Mouse (Mus musculus): ENCODE results near the gene Usp2. TPM values are rescaled to one million over a fixed set of nuclear protein-coding genes. Genes with fewer than 3 reads are reported as not detected.

The Usp2 gene
- polyA plus RNA-seq, 1 experiment from 2014 or later, result 7.3 TPM

DNA sequence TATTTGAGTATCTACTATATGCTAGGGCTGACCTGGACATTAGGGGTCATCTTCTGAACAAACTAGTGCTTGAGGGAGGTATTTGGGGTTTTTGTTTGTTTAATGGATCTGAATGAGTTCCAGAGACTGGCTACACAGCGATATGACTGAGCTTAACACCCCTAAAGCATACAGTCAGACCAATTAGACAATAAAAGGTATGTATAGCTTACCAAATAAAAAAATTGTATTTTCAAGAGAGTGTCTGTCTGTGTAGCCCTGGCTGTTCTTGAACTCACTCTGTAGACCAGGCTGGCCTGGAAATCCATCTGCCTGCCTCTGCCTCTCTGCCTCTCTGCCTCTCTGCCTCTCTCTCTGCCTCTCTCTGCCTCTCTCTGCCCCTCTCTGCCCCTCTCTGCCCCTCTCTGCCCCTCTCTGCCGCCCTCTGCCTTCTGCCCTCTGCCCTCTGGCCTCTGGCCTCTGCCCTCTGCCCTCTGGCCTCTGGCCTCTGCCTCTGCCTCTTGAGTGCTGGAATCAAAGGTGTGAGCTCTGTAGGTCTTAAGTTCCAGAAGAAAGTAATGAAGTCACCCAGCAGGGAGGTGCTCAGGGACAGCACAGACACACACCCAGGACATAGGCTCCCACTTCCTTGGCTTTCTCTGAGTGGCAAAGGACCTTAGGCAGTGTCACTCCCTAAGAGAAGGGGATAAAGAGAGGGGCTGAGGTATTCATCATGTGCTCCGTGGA lies 21.5 kb upstream of the Usp2 start:
- Histone ChIP-seq H3K4me1 (ENCODE audit: control insufficient read depth, insufficient read depth, low read length) (peaks cover 8% of the 10 kb centered on the region), H3K27ac (ENCODE audit: low read depth, low read length) (no peak overlapping the region), H3K4me3 (ENCODE audit: low read depth, low read length) (no peak overlapping the region), H3K9me3 (ENCODE audit: control insufficient read depth, low read length) (no peaks in the 10 kb centered on the region), H3K9ac (ENCODE audit: low read length) (no peak overlapping the region), H3K27me3 (ENCODE audit: control insufficient read depth, insufficient read depth, low read length) (peaks cover 28% of the 10 kb centered on the region), H3K36me3 (ENCODE audit: control insufficient read depth, insufficient read depth, low read length) (no peaks in the 10 kb centered on the region), H3K4me2 (no peak overlapping the region)
- 59% methylated on average over 3 of the region's 3 CpGs for WGBS
- ATAC-seq (ENCODE audit: low FRiP score) (no peak), DNase-seq (ENCODE audit: low spot score, missing footprints) (no peak)

DNA sequence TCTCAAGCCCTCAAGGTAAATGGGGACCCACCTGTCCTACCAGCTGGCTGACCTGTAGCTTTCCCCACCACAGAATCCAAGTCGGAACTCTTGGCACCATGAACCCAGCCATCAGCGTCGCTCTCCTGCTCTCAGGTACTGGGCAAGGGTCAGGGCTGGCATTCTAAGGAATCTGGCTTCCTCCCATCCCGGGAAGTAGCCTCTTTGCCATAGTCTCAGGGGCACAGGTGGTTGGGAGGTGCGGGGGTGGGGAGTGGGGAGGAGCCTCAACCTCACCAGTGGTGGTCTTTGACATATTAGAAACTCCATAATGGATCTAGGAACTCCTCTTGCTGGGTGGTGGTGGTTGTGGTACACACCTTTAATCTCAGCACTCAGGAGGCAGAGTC lies 20.9 kb upstream of the Usp2 start:
- peaks cover 8% of the 10 kb centered on the region for H3K4me1 ChIP-seq (ENCODE audit: control insufficient read depth, insufficient read depth, low read length)
- H3K36me3 ChIP-seq (ENCODE audit: control insufficient read depth, insufficient read depth, low read length), result no peaks in the 10 kb centered on the region
- H3K27me3 ChIP-seq (ENCODE audit: control insufficient read depth, insufficient read depth, low read length), result peaks cover 28% of the 10 kb centered on the region
- no peak for DNase-seq (ENCODE audit: low spot score, missing footprints)
- H3K9me3 ChIP-seq (ENCODE audit: control insufficient read depth, low read length), result no peaks in the 10 kb centered on the region
- H3K27ac ChIP-seq (ENCODE audit: low read depth, low read length), result no peak overlapping the region
- H3K9ac ChIP-seq (ENCODE audit: low read length), result no peak overlapping the region
- H3K4me2 ChIP-seq, result no peak overlapping the region
- no peak overlapping the region for H3K4me3 ChIP-seq (ENCODE audit: low read depth, low read length)
- no peak for ATAC-seq (ENCODE audit: low FRiP score)
- WGBS, result 90% methylated on average over 5 of the region's 5 CpGs

DNA sequence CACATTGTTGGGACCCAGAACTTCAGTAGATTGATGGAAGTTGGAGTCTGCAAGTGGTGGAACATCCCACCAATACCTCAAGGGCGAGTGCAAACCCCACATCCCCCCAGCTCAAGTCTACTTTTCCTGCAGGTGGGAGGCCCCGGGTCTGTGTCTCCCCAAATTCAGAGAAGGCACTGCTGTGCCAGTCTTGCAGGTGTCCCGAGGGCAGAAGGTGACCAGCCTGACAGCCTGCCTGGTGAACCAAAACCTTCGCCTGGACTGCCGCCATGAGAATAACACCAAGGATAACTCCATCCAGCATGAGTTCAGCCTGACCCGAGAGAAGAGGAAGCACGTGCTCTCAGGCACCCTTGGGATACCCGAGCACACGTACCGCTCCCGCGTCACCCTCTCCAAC lies 20.4 kb upstream of the Usp2 start:
- ATAC-seq (ENCODE audit: low FRiP score) (no peak), DNase-seq (ENCODE audit: low spot score, missing footprints) (no peak)
- Histone ChIP-seq H3K4me1 (ENCODE audit: control insufficient read depth, insufficient read depth, low read length) (peaks cover 8% of the 10 kb centered on the region), H3K36me3 (ENCODE audit: control insufficient read depth, insufficient read depth, low read length) (no peaks in the 10 kb centered on the region), H3K4me2 (no peak overlapping the region), H3K9ac (ENCODE audit: low read length) (no peak overlapping the region), H3K27me3 (ENCODE audit: control insufficient read depth, insufficient read depth, low read length) (peaks cover 28% of the 10 kb centered on the region), H3K9me3 (ENCODE audit: control insufficient read depth, low read length) (no peaks in the 10 kb centered on the region), H3K4me3 (ENCODE audit: low read depth, low read length) (no peak overlapping the region), H3K27ac (ENCODE audit: low read depth, low read length) (no peak overlapping the region)
- WGBS, result 90% methylated on average over 12 of the region's 12 CpGs

DNA sequence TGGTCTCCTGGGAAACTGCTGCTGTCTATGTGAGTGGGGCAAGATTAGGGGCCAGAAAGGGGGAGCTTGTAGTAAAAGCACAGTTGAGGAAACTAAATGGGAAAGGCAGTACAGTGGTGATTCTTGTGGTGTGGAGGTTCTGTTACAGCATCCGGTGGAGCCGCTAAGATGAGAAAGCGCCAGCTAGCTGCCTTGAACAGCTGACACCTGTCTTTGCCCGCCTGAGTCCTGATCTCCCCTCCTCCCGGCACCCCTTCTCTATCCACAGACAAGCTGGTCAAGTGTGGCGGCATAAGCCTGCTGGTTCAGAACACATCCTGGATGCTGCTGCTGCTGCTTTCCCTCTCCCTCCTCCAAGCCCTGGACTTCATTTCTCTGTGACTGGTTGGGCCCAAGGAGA lies 19.8 kb upstream of the Usp2 start:
- WGBS, result 68% methylated on average over 6 of the region's 6 CpGs
- H3K27me3 ChIP-seq (ENCODE audit: control insufficient read depth, insufficient read depth, low read length), result peaks cover 27% of the 10 kb centered on the region
- DNase-seq (ENCODE audit: low spot score, missing footprints), result no peak

DNA sequence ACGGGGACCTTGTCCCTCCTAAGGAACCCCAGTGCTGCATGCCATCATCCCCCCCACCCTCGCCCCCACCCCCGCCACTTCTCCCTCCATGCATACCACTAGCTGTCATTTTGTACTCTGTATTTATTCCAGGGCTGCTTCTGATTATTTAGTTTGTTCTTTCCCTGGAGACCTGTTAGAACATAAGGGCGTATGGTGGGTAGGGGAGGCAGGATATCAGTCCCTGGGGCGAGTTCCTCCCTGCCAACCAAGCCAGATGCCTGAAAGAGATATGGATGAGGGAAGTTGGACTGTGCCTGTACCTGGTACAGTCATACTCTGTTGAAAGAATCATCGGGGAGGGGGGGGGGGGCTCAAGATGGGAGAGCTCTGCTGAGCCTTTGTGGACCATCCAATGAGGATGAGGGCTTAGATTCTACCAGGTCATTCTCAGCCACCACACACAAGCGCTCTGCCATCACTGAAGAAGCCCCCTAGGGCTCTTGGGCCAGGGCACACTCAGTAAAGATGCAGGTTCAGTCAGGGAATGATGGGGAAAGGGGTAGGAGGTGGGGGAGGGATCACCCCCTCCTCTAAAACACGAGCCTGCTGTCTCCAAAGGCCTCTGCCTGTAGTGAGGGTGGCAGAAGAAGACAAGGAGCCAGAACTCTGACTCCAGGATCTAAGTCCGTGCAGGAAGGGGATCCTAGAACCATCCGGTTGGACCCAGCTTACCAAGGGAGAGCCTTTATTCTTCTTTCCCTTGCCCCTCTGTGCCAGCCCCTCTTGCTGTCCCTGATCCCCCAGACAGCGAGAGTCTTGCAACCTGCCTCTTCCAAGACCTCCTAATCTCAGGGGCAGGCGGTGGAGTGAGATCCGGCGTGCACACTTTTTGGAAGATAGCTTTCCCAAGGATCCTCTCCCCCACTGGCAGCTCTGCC lies 19.0 kb upstream of the Usp2 start:
- peaks cover 23% of the 10 kb centered on the region for H3K27me3 ChIP-seq (ENCODE audit: control insufficient read depth, insufficient read depth, low read length)
- H3K4me3 ChIP-seq (ENCODE audit: low read depth, low read length), result no peak overlapping the region
- no peak overlapping the region for H3K4me2 ChIP-seq
- ATAC-seq (ENCODE audit: low FRiP score) (no peak), DNase-seq (ENCODE audit: low spot score, missing footprints) (no peak)
- H3K36me3 ChIP-seq (ENCODE audit: control insufficient read depth, insufficient read depth, low read length), result no peaks in the 10 kb centered on the region
- H3K4me1 ChIP-seq (ENCODE audit: control insufficient read depth, insufficient read depth, low read length), result peaks cover 8% of the 10 kb centered on the region
- no peaks in the 10 kb centered on the region for H3K9me3 ChIP-seq (ENCODE audit: control insufficient read depth, low read length)
- no peak overlapping the region for H3K9ac ChIP-seq (ENCODE audit: low read length)
- no peak overlapping the region for H3K27ac ChIP-seq (ENCODE audit: low read depth, low read length)
- WGBS, result 74% methylated on average over 14 of the region's 14 CpGs

More for the DNA sequence above, 19.8 kb upstream of the Usp2 start:
- Histone ChIP-seq H3K36me3 (ENCODE audit: control insufficient read depth, insufficient read depth, low read length) (no peaks in the 10 kb centered on the region), H3K4me1 (ENCODE audit: control insufficient read depth, insufficient read depth, low read length) (peaks cover 8% of the 10 kb centered on the region), H3K27ac (ENCODE audit: low read depth, low read length) (no peak overlapping the region), H3K4me2 (no peak overlapping the region), H3K9ac (ENCODE audit: low read length) (no peak overlapping the region), H3K9me3 (ENCODE audit: control insufficient read depth, low read length) (no peaks in the 10 kb centered on the region), H3K4me3 (ENCODE audit: low read depth, low read length) (no peak overlapping the region)
- no peak for ATAC-seq (ENCODE audit: low FRiP score)

DNA sequence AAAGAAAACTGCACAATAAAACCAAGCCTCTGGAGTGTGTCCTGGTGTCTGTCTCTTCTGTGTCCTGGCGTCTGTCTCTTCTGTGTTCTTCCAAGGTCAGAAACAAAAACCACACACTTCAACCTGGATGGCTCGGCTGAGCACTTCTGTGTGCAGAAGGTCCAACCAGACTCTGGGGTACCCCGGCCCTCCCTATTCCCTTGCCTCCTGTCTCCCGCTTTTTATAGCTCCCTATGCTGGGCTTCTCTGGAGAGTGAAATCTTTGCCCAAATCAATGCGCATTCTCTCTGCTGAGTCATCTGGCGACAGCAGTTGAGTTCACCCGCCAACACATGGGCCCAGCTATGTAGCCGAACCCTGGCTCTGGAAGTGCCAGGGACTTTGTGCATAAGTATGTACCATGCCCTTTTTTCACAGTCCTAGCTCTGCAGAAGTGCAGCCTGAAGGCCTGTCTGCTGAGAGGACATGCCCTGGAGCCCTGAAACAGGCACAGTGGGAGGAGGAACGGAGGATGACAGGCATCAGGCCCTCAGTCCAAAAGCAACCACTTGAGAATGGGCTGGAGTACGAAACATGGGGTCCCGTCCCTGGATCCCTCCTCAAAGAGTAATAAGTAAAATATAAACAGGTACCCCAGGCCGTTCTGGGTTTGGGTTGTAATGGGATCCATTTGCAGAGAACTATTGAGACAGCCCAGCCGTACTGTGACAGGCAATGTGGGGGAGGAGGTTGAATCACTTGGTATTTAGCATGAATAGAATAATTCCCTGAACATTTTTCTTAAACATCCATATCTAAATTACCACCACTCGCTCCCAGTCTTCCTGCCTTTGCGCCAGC lies 18.1 kb upstream of the Usp2 start:
- ATAC-seq (ENCODE audit: low FRiP score), result no peak
- Histone ChIP-seq H3K9me3 (ENCODE audit: control insufficient read depth, low read length) (no peaks in the 10 kb centered on the region), H3K36me3 (ENCODE audit: control insufficient read depth, insufficient read depth, low read length) (no peaks in the 10 kb centered on the region), H3K9ac (ENCODE audit: low read length) (no peak overlapping the region), H3K4me1 (ENCODE audit: control insufficient read depth, insufficient read depth, low read length) (peaks cover 2% of the 10 kb centered on the region; the same call in 1 of the 2 replicates), H3K27me3 (ENCODE audit: control insufficient read depth, insufficient read depth, low read length) (peaks cover 14% of the 10 kb centered on the region), H3K4me3 (ENCODE audit: low read depth, low read length) (no peak overlapping the region), H3K27ac (ENCODE audit: low read depth, low read length) (no peak overlapping the region), H3K4me2 (no peak overlapping the region)
- DNase-seq (ENCODE audit: low spot score, missing footprints), result no peak
- WGBS, result 78% methylated on average over 15 of the region's 15 CpGs

DNA sequence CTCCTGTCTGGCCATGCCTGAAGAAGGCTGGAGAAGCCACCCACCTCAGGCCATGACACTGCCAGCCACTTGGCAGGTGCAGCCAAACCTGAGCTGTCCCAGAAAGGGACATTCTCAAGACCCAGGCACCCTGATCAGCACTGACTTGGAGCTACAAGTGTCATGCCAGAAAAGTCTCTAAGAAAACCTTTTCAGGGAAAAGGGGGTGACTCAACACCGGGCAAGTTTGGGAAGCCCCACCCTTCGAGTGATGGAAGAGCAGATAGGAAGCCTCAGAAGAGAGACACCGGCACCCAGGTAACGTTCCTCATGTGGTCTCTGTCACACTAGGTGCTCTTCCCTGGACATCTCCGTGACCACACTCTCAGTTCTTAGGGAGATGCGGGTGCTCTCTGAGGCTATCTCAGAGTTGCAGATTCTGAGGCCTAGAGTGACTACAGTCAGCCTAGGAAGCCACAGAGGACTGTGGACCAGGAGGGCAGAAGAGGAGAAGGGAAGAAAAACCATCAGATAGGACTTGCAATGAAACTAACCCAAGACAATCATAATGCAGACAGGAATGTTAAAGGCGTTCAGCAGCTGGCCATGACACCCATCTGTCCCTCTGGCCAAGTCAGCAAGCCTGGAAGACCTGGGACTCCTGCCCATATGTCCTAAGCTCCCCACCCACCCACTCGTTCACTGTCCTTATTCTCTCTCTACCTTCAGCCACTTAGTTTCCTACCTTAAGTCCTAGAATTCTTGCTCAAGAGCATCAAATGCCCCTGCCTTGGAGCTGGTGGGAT lies 17.2 kb upstream of the Usp2 start:
- no peak for DNase-seq (ENCODE audit: low spot score, missing footprints)
- Histone ChIP-seq H3K27ac (ENCODE audit: low read depth, low read length) (no peak overlapping the region), H3K9me3 (ENCODE audit: control insufficient read depth, low read length) (no peaks in the 10 kb centered on the region), H3K4me1 (ENCODE audit: control insufficient read depth, insufficient read depth, low read length) (peaks cover 2% of the 10 kb centered on the region; the same call in 1 of the 2 replicates), H3K9ac (ENCODE audit: low read length) (no peak overlapping the region), H3K27me3 (ENCODE audit: control insufficient read depth, insufficient read depth, low read length) (peaks cover 6% of the 10 kb centered on the region), H3K4me2 (no peak overlapping the region), H3K4me3 (ENCODE audit: low read depth, low read length) (no peak overlapping the region), H3K36me3 (ENCODE audit: control insufficient read depth, insufficient read depth, low read length) (no peaks in the 10 kb centered on the region)
- 86% methylated on average over 8 of the region's 8 CpGs for WGBS
- no peak for ATAC-seq (ENCODE audit: low FRiP score)

DNA sequence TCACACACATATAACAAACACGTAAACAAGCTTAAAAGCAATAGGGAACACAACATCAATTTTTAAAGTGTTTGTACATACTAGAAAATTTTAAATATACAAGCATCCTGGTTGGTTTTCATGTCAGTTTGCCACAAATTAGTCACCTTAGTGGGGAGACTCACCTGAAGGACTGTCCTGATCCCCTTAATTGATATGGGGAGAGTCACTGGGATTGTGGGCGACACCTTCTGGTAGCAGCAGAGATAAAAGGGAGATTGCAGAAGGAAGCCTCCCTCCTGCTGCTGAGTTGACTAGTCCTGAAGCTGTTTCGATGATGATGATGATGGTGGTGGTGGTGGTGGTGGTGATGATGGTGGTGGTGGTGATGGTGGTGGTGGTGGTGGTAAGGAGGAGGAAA lies 14.0 kb upstream of the Usp2 start:
- Histone ChIP-seq H3K27me3 (ENCODE audit: control insufficient read depth, insufficient read depth, low read length) (no peaks in the 10 kb centered on the region), H3K4me1 (ENCODE audit: control insufficient read depth, insufficient read depth, low read length) (no peaks in the 10 kb centered on the region), H3K4me2 (no peak overlapping the region), H3K36me3 (ENCODE audit: control insufficient read depth, insufficient read depth, low read length) (no peaks in the 10 kb centered on the region), H3K9me3 (ENCODE audit: control insufficient read depth, low read length) (no peaks in the 10 kb centered on the region), H3K4me3 (ENCODE audit: low read depth, low read length) (no peak overlapping the region), H3K9ac (ENCODE audit: low read length) (no peak overlapping the region), H3K27ac (ENCODE audit: low read depth, low read length) (no peak overlapping the region)
- 69% methylated on average over 3 of the region's 3 CpGs for WGBS
- DNase-seq (ENCODE audit: low spot score, missing footprints), result no peak
- no peak for ATAC-seq (ENCODE audit: low FRiP score)
